Mouse (Mus musculus): Measurements from ENCODE around the gene Relch.

Gene Relch

DNA sequence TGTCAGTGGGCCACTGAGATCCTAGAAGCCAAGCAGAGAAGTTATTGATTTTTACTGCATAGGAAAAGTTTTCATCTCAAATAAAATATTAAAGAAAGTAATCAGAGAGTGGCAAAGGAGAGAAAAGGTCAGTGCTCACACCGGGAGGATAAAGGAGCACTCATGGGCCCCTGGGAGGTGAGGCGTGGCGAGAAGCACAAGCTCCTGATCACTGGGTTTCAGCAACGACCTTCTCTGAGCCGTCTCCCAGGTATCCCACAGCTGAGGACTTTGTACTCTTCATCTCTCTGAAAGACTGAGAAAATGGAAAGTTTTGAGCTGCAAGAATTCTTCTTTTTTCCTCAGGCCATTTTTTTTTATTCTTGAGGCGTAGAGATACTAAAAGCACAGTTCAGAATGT, 131.0 kb downstream of the Relch start:
- no peak for DNase-seq (ENCODE audit: low read depth, low spot score)

DNA sequence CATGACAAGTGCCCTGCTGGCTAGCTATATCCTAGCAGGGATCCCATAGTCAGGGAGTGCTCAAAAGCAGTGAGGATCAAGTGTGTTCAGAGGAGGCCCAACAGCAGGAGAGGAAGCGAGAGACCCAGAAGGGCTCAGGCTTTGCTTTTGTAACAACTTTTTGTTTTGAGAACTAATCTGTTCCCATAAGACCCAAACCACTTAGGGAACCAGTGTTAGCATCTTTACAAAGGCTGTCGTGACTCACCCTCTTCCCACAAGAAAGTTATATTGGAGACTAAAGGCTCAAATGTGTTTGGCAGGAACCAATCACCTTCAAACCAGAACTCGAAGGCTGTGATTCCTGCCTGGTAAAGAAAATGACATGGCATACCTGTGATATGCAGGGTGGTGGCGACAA, 132.0 kb downstream of the Relch start:
- DNase-seq (ENCODE audit: low read depth, low spot score) = no peak

DNA sequence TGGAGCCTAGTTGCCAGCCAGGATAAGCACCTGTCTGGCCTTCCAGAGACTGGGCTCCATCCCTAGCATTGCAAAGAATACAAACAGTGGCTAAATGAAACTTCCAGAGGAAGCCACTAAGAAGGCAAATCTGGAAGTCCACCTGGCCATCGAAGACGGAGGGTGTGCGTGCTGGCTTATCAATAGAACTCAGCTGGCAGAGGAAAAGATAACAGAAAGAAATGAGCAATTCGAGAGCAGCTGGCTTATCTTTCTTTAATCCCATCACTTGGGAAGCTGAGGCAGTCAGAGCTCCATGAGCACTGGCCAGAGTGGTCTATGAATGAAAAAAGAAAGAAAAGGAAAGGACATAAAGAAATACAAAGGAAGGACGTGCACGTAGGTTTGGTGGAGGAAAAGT, 136.9 kb downstream of the Relch start:
- no peak for DNase-seq (ENCODE audit: low read depth, low spot score)

DNA sequence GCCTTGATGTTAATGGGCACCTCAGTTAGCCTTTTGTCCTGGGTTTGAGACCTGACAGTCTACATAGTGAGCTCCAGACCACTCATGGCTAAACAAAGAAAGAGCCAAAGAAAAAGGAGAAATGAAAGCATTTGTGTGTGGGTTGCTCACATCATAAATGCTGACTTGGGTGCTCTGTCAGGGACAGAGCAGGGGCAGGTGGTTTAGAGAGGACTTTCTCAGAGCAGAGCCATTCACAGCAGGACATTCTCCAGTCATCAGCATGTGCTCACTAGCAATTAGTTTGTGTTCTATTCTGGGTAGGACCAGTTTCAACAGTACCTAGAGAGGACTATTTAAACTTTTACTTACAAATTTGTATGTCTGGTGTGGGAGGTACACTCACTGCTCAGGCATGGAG, 137.6 kb downstream of the Relch start:
- DNase-seq (ENCODE audit: low read depth, low spot score) = no peak

DNA sequence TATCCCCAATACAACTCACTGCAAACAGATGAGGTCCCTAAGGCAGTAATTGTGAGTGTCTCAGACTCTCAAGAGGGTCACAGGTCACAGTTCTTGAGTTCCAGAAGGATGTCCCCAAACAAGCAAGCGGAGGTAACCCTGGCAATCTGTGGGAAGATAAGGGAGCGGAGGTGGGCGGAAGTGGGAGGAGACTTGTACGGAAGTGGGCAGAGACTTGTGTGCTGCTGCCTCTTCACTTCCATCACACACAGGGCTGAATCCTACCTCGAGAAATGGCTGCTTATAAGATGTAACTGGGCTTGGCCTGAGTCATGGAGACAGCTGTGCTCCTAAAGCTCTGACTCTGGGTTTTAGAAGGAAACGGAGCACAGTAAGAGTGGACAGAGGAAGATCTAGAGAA, 139.3 kb downstream of the Relch start:
- DNase-seq (ENCODE audit: low read depth, low spot score) = no peak

DNA sequence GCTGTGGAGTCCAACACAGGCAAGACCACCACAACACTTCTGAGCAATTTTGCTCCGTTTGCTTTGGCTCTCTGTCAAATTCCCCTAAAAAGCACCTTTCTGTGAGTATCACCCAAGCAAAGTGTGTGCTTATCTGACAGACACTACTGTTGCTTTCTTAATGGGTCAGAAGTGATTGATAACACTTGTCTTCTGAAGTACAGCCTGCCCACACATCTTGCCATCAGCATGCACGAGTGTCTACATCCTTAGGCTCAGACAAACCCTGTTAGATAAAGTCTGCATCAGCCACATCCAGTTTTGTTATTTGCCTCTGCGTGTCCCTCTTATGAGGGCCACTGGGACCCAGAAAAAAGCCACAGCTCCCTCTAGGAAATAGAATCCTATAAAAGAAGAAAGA, 140.6 kb downstream of the Relch start:
- DNase-seq (ENCODE audit: low read depth, low spot score) = no peak
